Mouse (Mus musculus): ENCODE data around the gene Cfap73. TPM values are rescaled to one million over a fixed set of nuclear protein-coding genes. Genes with fewer than 3 reads are reported as not detected.
A peak's percentile ranks its signal among the peaks of the same experiment; 100 is the strongest.

Gene Cfap73
- total and polyA plus RNA-seq, 3 experiments = 0.26 TPM; not detected in 2

GRCm38 (mm10) chr5:120677516-120677915, 43.5 kb upstream of the Cfap73 start:
- no peak overlapping the region for H3K4me3 ChIP-seq (replicated peaks in 1 of 3; ENCODE audit: low read depth in 2 of 3, low read length in 2 of 3, poor library complexity in 1 of 3)
- DNase-seq (ENCODE audit: extremely low read depth) = peak; percentile 71
- peaks cover 0 to 31% of the 10 kb centered on the region in 2 experiments; a peak in 2 of 4 replicates for H3K4me1 ChIP-seq (ENCODE audit: control insufficient read depth in 1 of 2, insufficient read depth in 2 of 2)
- TF ChIP-seq E2F4 (IDR thresholded peaks at IDR 0.05; ENCODE audit: insufficient replicate concordance, low read depth, low read length) (no peak), POLR2AphosphoS2 (IDR thresholded peaks at IDR 0.05; ENCODE audit: low read depth, low read length) (no peak), POLR2A (IDR thresholded peaks at IDR 0.05; ENCODE audit: low read depth, low read length) (no peak), MAZ (IDR thresholded peaks at IDR 0.05; ENCODE audit: low read depth, low read length) (no peak), ZKSCAN1 (IDR thresholded peaks at IDR 0.05; ENCODE audit: borderline replicate concordance, low read depth, low read length) (no peak)
- no peaks in the 10 kb centered on the region for H3K27me3 ChIP-seq (replicated peaks)
- H3K79me2 ChIP-seq (replicated peaks; ENCODE audit: control insufficient read depth, extremely low read depth, insufficient read depth, poor library complexity, severe bottlenecking) = no peaks in the 10 kb centered on the region
- no peak overlapping the region for H3K4me2 ChIP-seq (ENCODE audit: insufficient read depth, low read depth, poor library complexity, severe bottlenecking)
- no peak overlapping the region for H3K27ac ChIP-seq (ENCODE audit: insufficient read depth, low read depth)
- H3K9ac ChIP-seq (ENCODE audit: insufficient read depth, low read depth) = no peak overlapping the region
- in situ Hi-C loops (cut with MboI; ENCODE audit: low pct_ligation_motif_present, low pct_unique_long_range_greater_than_20kb, low sequenced_read_pairs) = loop anchor here (5.0 kb wide), 1 partner anchor 35 kb away; the partner anchor contains the start of gene Dtx1
- peaks cover 6% of the 10 kb centered on the region for H3K9me3 ChIP-seq (replicated peaks; ENCODE audit: low read length)
- dilution Hi-C loops (cut with MboI; ENCODE audit: extremely low pct_ligation_motif_present, extremely low pct_unique_long_range_greater_than_20kb, low sequenced_read_pairs) = no loop called here
- H3K36me3 ChIP-seq (replicated peaks in 1 of 2; ENCODE audit: control insufficient read depth in 1 of 2, insufficient read depth in 1 of 2, low read length in 1 of 2) = peaks cover 33 to 80% of the 10 kb centered on the region in 2 experiments

- Histone ChIP-seq H3K27me3 (replicated peaks) (no peaks in the 10 kb centered on the region), H3K4me1 (ENCODE audit: control insufficient read depth in 1 of 2, insufficient read depth in 2 of 2) (peaks cover 4 to 31% of the 10 kb centered on the region in 2 experiments; a peak in 2 of 4 replicates), H3K9me3 (replicated peaks; ENCODE audit: low read length) (peaks cover 6% of the 10 kb centered on the region), H3K4me3 (replicated peaks in 1 of 3; ENCODE audit: low read depth in 2 of 3, low read length in 2 of 3, poor library complexity in 1 of 3) (no peak overlapping the region), H3K36me3 (replicated peaks in 1 of 2; ENCODE audit: control insufficient read depth in 1 of 2, insufficient read depth in 1 of 2, low read length in 1 of 2) (peaks cover 47 to 93% of the 10 kb centered on the region in 2 experiments), H3K79me2 (replicated peaks; ENCODE audit: control insufficient read depth, extremely low read depth, insufficient read depth, poor library complexity, severe bottlenecking) (no peaks in the 10 kb centered on the region), H3K27ac (ENCODE audit: insufficient read depth, low read depth) (no peak overlapping the region), H3K9ac (ENCODE audit: insufficient read depth, low read depth) (no peak overlapping the region), H3K4me2 (ENCODE audit: insufficient read depth, low read depth, poor library complexity, severe bottlenecking) (no peak overlapping the region)
- dilution Hi-C loops (cut with MboI; ENCODE audit: extremely low pct_ligation_motif_present, extremely low pct_unique_long_range_greater_than_20kb, low sequenced_read_pairs) = no loop called here
- no peak for DNase-seq (ENCODE audit: extremely low read depth)
- in situ Hi-C loops (cut with MboI; ENCODE audit: low pct_ligation_motif_present, low pct_unique_long_range_greater_than_20kb, low sequenced_read_pairs) = loop anchor here (5.0 kb wide), 1 partner anchor 38 kb away; the partner anchor contains the start of gene Dtx1
- TF ChIP-seq ZKSCAN1 (IDR thresholded peaks at IDR 0.05; ENCODE audit: borderline replicate concordance, low read depth, low read length) (no peak), CTCF (conservative IDR thresholded peaks at IDR 0.05 in 1 of 2, IDR thresholded peaks at IDR 0.05 in 1 of 2; ENCODE audit: low read depth in 2 of 2, low read length in 2 of 2) (no peak), JUN (IDR thresholded peaks at IDR 0.05; ENCODE audit: insufficient read depth, low read depth, low read length) (no peak), HCFC1 (IDR thresholded peaks at IDR 0.05; ENCODE audit: low read depth, low read length) (no peak), GABPA (IDR thresholded peaks at IDR 0.05; ENCODE audit: insufficient replicate concordance, low read depth, low read length) (no peak), RAD21 (IDR thresholded peaks at IDR 0.05; ENCODE audit: low read depth, low read length) (no peak), MEF2A (IDR thresholded peaks at IDR 0.05; ENCODE audit: borderline replicate concordance, low read depth, low read length) (no peak), MAZ (IDR thresholded peaks at IDR 0.05; ENCODE audit: low read depth, low read length) (no peak), JUND (conservative IDR thresholded peaks at IDR 0.05; ENCODE audit: low read depth, low read length) (no peak), MAFK (IDR thresholded peaks at IDR 0.05; ENCODE audit: insufficient replicate concordance, low read length) (no peak), TCF12 (IDR thresholded peaks at IDR 0.05; ENCODE audit: low read depth, low read length) (no peak), ETS1 (conservative IDR thresholded peaks at IDR 0.05; ENCODE audit: low read depth, low read length) (no peak), SMC3 (IDR thresholded peaks at IDR 0.05; ENCODE audit: low read depth, low read length) (no peak), ZC3H11A (IDR thresholded peaks at IDR 0.05; ENCODE audit: low read depth, low read length) (no peak)
Measured at GRCm38 (mm10) chr5:120674229-120675145, 40.5 kb upstream of the Cfap73 start.

Measured in CH12.LX (cell line).